Mouse (Mus musculus): ENCODE measurements at regions not wholly inside any gene's neighbourhood (a gene's known extent, or its start where the extent isn't known, plus 50 kb on each side); places are given as distances from the start of the nearest gene placed in this dataset.

DNA sequence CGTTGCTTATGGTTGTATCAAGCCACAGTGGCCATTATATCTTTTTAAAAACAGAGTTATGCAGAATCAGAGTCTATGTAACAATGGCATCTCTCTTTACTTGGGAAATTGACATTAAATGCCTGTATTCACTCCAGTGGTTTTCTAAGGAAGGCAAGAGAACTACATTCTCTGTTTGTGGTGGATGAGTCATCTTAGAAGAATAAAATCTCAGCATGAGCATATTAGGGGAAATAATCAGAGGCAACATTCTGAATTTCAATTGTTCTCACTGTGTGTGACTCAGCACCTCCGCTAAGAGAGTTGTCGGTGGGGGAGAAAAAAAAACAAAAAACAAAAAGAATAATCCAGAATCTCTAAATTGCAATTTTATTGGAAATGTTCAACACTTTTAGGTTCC lies 529.0 kb downstream of the Defb40 start:
- Histone ChIP-seq H3K4me1 (peaks cover 6% of the 10 kb centered on the region; the same call in 1 of the 2 replicates), H3K9me3 (no peaks in the 10 kb centered on the region), H3K4me3 (replicated peaks) (no peak overlapping the region), H3K27me3 (replicated peaks) (peaks cover 2% of the 10 kb centered on the region), H3K36me3 (replicated peaks; ENCODE audit: low read length) (no peaks in the 10 kb centered on the region)
- TF ChIP-seq FLI1 (IDR thresholded peaks at IDR 0.05; ENCODE audit: low read length) (no peak), GATA1 (IDR thresholded peaks at IDR 0.05; ENCODE audit: borderline replicate concordance, low read length) (no peak)

DNA sequence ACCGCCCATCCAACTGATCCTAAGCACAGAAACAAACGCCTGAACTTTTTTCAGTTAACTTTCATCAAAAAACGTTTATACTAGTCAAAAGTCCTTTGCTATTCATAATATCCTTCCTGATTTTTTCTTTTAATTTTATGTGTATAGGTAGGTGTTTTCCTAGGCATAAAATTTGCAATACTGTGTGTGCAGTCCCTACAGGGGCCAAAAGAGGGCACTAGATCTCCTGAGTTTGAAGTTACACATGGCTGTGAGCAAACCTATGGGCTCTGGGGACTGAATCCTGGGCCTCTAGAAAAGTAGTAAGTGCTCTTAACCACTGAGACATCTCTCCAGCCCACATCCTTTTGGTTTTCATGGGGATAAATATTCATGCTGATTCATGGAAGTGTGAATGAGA lies 535.8 kb downstream of the Defb40 start:
- Histone ChIP-seq H3K4me1 (peaks cover 6% of the 10 kb centered on the region; the same call in 1 of the 2 replicates), H3K9me3 (peaks cover 14% of the 10 kb centered on the region), H3K27me3 (replicated peaks) (no peaks in the 10 kb centered on the region), H3K4me3 (replicated peaks) (no peak overlapping the region), H3K36me3 (replicated peaks; ENCODE audit: low read length) (no peaks in the 10 kb centered on the region)
- TF ChIP-seq GATA1 (IDR thresholded peaks at IDR 0.05; ENCODE audit: borderline replicate concordance, low read length) (no peak), FLI1 (IDR thresholded peaks at IDR 0.05; ENCODE audit: low read length) (no peak)

DNA sequence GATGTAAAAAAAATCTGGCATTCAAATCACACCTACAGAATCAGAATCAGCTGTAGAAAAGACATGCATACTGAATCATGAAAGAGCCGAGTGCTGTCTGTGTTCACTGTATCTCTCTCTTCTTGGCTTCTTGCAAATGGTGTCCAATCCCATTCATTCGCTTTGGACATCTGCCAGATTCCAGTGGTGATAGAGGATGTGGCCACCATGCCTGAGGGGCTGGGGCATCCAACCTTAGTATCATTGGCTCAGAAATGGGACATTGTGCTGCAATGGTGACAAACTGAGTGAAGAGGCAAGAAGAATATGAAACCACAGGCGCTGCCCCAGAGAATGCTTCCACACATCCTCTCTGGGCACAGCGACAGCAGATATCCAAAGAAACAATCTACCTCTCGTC lies 555.2 kb downstream of the Defb40 start:
- Histone ChIP-seq H3K4me3 (replicated peaks) (no peak overlapping the region), H3K27me3 (replicated peaks) (no peaks in the 10 kb centered on the region), H3K36me3 (replicated peaks; ENCODE audit: low read length) (no peaks in the 10 kb centered on the region), H3K9me3 (peaks cover 7% of the 10 kb centered on the region), H3K4me1 (no peaks in the 10 kb centered on the region)
- TF ChIP-seq FLI1 (IDR thresholded peaks at IDR 0.05; ENCODE audit: low read length): no peak
- TF ChIP-seq GATA1 (IDR thresholded peaks at IDR 0.05; ENCODE audit: borderline replicate concordance, low read length): no peak

DNA sequence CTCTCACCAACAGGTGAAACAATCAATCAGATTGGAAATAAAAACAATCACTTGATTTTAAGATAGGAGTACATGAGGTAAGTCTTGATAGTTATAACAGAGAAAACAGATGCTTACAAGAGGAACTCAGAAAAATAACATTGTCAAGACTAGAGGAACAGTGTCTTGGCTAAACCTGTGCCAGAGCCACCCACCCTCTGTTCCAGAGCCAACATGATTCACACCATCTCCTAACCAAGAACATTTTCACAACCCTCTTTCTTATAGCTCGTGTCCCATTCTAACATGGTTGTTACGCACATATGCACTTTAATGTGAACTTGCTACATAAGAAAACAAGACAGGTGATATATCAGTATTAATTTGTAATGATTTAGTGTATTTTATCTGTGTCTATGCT lies 565.6 kb downstream of the Defb40 start:
- Histone ChIP-seq H3K4me3 (replicated peaks) (no peak overlapping the region), H3K36me3 (replicated peaks; ENCODE audit: low read length) (no peaks in the 10 kb centered on the region), H3K27me3 (replicated peaks) (no peaks in the 10 kb centered on the region), H3K4me1 (no peaks in the 10 kb centered on the region), H3K9me3 (peaks cover 5% of the 10 kb centered on the region)
- TF ChIP-seq FLI1 (IDR thresholded peaks at IDR 0.05; ENCODE audit: low read length): no peak

DNA sequence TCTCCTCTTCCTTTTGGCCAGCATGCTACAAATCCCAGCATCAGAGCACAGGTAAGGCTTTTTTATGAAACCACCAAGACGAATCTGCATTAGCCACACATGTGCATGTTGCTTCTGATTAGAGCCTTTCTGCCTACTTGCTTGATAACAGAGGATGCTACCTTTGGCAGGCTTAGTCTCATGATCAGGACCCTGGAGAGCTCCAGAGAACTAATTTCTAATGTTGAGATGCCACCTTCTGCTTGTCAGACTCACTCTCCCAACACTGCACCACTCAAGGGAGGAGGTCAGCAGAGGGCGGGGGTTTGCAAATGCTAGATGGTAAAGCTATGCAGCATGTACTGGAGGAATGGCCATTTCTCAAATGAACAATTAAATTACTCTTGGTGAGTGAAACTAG lies 571.6 kb downstream of the Defb40 start:
- H3K27me3 ChIP-seq (replicated peaks): no peaks in the 10 kb centered on the region
- TF ChIP-seq GATA1 (IDR thresholded peaks at IDR 0.05; ENCODE audit: borderline replicate concordance, low read length): no peak
- no peak for TF ChIP-seq FLI1 (IDR thresholded peaks at IDR 0.05; ENCODE audit: low read length)
- H3K4me3 ChIP-seq (replicated peaks): no peak overlapping the region
- no peaks in the 10 kb centered on the region for H3K4me1 ChIP-seq
- H3K9me3 ChIP-seq: no peaks in the 10 kb centered on the region
- H3K36me3 ChIP-seq (replicated peaks; ENCODE audit: low read length): no peaks in the 10 kb centered on the region

DNA sequence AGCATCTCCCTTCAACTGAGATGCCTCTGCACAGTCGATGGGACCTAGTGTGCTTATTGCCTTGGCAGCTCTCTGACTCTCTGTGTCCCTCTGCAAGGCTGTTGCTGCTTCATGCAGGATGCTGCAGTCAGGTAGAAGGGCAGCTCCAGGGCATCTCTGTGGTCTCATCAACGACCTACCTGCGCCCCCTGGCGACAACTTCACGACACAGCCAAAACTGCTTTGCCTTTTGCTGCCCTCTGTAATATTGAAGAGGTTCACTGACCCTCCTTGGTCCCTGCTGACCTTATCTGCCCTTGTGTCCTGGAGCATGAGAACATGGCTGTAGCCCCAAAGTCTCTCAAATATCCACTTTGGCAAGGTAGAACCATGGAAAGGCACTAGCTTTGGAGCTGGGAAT lies 589.7 kb downstream of the Defb40 start:
- H3K4me1 ChIP-seq: no peaks in the 10 kb centered on the region
- H3K9me3 ChIP-seq: no peaks in the 10 kb centered on the region
- TF ChIP-seq FLI1 (IDR thresholded peaks at IDR 0.05; ENCODE audit: low read length) (no peak), GATA1 (IDR thresholded peaks at IDR 0.05; ENCODE audit: borderline replicate concordance, low read length) (no peak)
- no peaks in the 10 kb centered on the region for H3K36me3 ChIP-seq (replicated peaks; ENCODE audit: low read length)
- no peaks in the 10 kb centered on the region for H3K27me3 ChIP-seq (replicated peaks)
- H3K4me3 ChIP-seq (replicated peaks): no peak overlapping the region

DNA sequence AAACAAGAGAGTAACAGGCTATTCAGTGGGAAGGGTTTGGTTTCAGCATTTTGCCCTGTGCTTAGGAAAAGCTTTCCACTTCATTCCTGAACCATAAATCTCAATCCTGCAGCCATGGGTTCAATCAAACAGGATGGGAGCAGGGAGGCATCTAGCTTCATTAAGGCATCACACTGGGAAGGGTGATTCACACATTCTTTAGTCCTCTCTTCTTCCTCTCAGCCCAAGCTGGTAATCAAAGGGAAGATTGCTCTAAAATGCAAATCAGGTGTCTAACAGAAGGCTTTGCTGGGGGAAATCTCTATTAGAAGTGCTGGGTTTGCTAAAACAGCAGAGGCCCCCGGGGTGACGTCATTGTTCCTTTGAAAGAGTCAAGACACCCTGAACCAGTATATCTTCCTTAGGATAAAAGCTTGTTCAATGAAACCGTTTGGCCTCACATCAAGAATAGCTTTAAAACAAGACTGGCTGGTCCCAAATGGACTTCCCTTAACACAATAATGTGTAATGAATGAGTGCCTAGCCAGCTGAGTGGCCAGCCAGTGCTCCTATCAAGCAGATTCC lies 596.4 kb downstream of the Defb40 start:
- H3K36me3 ChIP-seq (replicated peaks; ENCODE audit: low read length): no peaks in the 10 kb centered on the region
- no peaks in the 10 kb centered on the region for H3K27me3 ChIP-seq (replicated peaks)

DNA sequence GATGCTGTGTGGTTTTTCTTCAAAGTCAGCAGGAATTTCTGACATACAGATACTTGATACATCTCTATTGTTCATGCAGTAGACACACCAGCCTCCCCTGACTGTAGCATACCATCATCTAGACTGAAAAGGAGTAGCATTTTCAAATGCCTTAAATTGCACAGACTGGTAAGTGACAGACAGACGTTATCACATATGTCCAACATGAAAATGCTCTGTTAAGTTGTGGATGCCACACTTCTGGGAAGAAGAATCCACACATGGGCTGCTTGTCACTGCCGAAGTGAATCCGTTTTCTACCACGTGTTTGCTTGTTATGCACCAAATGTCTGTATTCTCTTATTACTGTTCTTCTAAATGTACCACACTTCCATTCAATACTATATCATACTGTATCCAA lies 629.3 kb downstream of the Defb40 start:
- no peak for TF ChIP-seq FLI1 (IDR thresholded peaks at IDR 0.05; ENCODE audit: low read length)
- no peak for TF ChIP-seq GATA1 (IDR thresholded peaks at IDR 0.05; ENCODE audit: borderline replicate concordance, low read length)

More for the DNA sequence above, 596.4 kb downstream of the Defb40 start:
- Histone ChIP-seq H3K4me3 (replicated peaks) (no peak overlapping the region), H3K9me3 (no peaks in the 10 kb centered on the region), H3K4me1 (no peaks in the 10 kb centered on the region)
- TF ChIP-seq GATA1 (IDR thresholded peaks at IDR 0.05; ENCODE audit: borderline replicate concordance, low read length) (no peak), FLI1 (IDR thresholded peaks at IDR 0.05; ENCODE audit: low read length) (no peak)

DNA sequence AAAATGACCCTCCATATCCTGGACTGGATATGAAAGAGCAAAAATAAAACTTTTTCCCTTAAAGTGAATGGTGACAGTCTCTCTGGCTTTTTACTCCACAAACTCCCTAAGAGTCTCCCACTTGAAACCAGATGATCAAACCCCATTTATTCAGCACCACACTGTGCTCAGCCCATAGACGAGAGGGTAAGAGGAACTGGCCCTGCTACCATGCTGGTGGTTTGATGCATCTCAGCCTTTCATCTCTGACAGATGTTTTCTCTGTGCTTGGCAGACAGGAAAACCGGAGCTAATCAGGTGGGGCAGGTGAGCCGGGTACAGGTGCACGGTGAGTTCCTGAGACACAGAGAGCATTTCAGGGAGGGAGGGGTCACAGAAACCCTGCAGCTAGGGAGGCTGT lies 631.8 kb downstream of the Defb40 start:
- Histone ChIP-seq H3K27me3 (replicated peaks) (no peaks in the 10 kb centered on the region), H3K36me3 (replicated peaks; ENCODE audit: low read length) (no peaks in the 10 kb centered on the region), H3K4me3 (replicated peaks) (no peak overlapping the region), H3K9me3 (no peaks in the 10 kb centered on the region), H3K4me1 (0 out of 2 replicates have a peak, but pooled peaks cover 3% of the 10 kb centered on the region)
- no peak for TF ChIP-seq FLI1 (IDR thresholded peaks at IDR 0.05; ENCODE audit: low read length)
- no peak for TF ChIP-seq GATA1 (IDR thresholded peaks at IDR 0.05; ENCODE audit: borderline replicate concordance, low read length)

More for the DNA sequence above, 629.3 kb downstream of the Defb40 start:
- Histone ChIP-seq H3K27me3 (replicated peaks) (no peaks in the 10 kb centered on the region), H3K4me1 (0 out of 2 replicates have a peak, but pooled peaks cover 3% of the 10 kb centered on the region), H3K9me3 (no peaks in the 10 kb centered on the region), H3K36me3 (replicated peaks; ENCODE audit: low read length) (no peaks in the 10 kb centered on the region), H3K4me3 (replicated peaks) (no peak overlapping the region)

DNA sequence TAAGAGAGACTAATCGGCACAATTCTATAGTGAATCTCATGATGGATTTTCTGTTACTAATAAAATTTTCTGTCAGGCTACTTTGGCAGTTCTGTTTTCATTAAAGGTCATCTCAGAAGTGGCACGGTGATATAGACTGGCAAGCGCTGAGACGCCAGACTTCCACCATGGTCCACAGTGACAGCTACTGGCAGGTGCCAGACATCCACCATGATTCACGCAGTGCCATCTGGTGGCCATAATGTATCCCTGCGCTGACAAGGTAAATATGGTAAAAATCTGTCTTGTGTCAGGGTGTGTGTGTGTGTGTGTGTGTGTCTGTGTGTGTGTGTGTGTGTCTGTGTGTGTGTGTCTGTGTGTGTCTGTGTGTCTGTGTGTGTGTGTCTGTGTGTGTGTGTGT lies 632.7 kb downstream of the Defb40 start:
- Histone ChIP-seq H3K4me3 (replicated peaks) (no peak overlapping the region), H3K9me3 (no peaks in the 10 kb centered on the region), H3K27me3 (replicated peaks) (no peaks in the 10 kb centered on the region), H3K36me3 (replicated peaks; ENCODE audit: low read length) (no peaks in the 10 kb centered on the region), H3K4me1 (0 out of 2 replicates have a peak, but pooled peaks cover 3% of the 10 kb centered on the region)
- TF ChIP-seq FLI1 (IDR thresholded peaks at IDR 0.05; ENCODE audit: low read length): no peak

DNA sequence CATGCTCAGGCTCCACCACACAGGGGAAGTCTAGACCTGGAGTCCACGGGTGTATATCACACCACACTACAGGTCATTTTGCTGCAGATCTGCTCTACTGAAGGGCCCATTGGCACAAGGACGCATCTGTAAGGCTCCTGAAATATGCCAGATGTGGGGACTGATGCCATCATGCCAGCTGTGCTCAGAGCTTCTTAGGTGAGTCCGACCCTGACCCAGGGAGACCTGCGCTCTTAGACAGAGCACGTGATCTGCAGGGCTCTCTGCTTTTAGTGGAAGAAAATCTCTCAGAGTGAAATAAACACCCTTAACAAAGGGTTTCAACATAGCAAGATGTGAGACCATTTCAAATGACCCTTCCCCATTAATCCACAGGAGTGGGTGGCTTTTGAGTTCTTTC lies 633.2 kb downstream of the Defb40 start:
- H3K4me3 ChIP-seq (replicated peaks): no peak overlapping the region
- no peaks in the 10 kb centered on the region for H3K36me3 ChIP-seq (replicated peaks; ENCODE audit: low read length)
- H3K4me1 ChIP-seq: 0 out of 2 replicates have a peak, but pooled peaks cover 3% of the 10 kb centered on the region
- no peaks in the 10 kb centered on the region for H3K9me3 ChIP-seq
- TF ChIP-seq FLI1 (IDR thresholded peaks at IDR 0.05; ENCODE audit: low read length): no peak
- no peak for TF ChIP-seq GATA1 (IDR thresholded peaks at IDR 0.05; ENCODE audit: borderline replicate concordance, low read length)
- no peaks in the 10 kb centered on the region for H3K27me3 ChIP-seq (replicated peaks)

All from megakaryocyte, embryonic 14.5 days (primary cell).